Mouse (Mus musculus) c-Kit-negative CD71-positive TER-119-positive erythroid progenitor cells, embryonic 14.5 days (primary cell): Measurements from ENCODE around the gene Defa33.
"Not testable (repeated sequence)": the region's sequence is repeated elsewhere in the genome, so short reads cannot be mapped to it uniquely, and the experiment has no call there.

Experiments used
- DNase-seq: peaks from one replicate; pipeline ENCODE4 v3.0.0-alpha.2; 2013; ENCODE audit warnings: low read depth, low spot score

Gene Defa33

DNA sequence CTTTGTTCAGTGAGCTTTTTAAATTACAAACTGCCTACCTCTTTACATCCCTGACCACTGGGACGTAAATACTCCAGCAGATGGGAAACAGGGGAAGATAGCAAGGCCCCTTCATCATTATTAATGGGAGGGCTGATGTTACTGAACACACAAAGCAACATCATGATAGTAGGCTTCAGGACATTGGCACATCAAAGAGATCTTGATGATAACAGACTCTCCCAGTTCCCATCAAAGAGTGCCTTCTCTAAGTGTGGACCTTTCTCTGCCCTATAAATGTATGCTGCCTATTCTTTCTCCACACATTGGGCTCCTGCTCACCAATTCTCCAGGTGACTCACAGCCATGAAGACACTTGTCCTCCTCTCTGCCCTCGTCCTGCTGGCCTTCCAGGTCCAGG lies at the start of gene Defa33:
Gene Defa33, plus strand, starts transcription at position 301 of the 400 bp plus-strand sequence.
- not testable (repeated sequence) for DNase-seq

DNA sequence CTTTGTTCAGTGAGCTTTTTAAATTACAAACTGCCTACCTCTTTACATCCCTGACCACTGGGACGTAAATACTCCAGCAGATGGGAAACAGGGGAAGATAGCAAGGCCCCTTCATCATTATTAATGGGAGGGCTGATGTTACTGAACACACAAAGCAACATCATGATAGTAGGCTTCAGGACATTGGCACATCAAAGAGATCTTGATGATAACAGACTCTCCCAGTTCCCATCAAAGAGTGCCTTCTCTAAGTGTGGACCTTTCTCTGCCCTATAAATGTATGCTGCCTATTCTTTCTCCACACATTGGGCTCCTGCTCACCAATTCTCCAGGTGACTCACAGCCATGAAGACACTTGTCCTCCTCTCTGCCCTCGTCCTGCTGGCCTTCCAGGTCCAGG lies 13.4 kb upstream of the Defa33 start, which contains the start of gene Defa2:
Gene Defa2, plus strand, starts transcription at position 301 of the 400 bp plus-strand sequence.
- DNase-seq = not testable (repeated sequence)

DNA sequence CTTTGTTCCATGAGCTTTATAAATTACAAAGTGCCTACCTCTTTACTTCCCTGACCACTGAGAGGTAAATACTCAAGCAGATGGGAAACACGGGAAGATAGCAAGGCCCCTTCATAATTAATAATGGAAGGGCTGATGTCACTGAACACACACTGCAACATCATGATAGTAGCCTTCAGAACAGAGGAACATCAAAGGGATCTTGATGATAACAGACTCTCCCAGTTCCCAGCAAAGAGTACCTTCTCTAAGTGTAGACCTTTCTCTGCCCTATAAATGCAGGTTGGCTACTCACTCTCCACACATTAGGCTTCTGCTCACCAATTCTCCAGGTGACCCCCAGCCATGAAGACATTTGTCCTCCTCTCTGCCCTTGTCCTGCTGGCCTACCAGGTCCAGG lies 35.5 kb downstream of the Defa33 start, which contains the start of gene Defa36:
Gene Defa36, plus strand, starts transcription at position 301 of the 400 bp plus-strand sequence.
- not testable (repeated sequence) for DNase-seq
